Mouse (Mus musculus): ENCODE measurements around the gene Slc2a10. TPM values are rescaled to one million over a fixed set of nuclear protein-coding genes. Genes with fewer than 3 reads are reported as not detected.
A peak's percentile ranks its signal among the peaks of the same experiment; 100 is the strongest.

Slc2a10 gene
- polyA plus RNA-seq, 1 experiment from 2014 or later: 6.3 TPM

GRCm38 (mm10) chr2:165484152-165484551 lies 19.4 kb upstream of the Slc2a10 start:
- no peaks in the 10 kb centered on the region for H3K9me3 ChIP-seq
- no peak overlapping the region for H3K27ac ChIP-seq
- no peak for ATAC-seq (ENCODE audit: insufficient number of reproducible peaks, insufficient read depth, low FRiP score, low TSS enrichment, low read depth)
- 64% methylated on average over 6 of the region's 6 CpGs for WGBS
- peaks cover 13% of the 10 kb centered on the region for H3K36me3 ChIP-seq
- no peak overlapping the region for H3K9ac ChIP-seq (replicated peaks)
- 0 out of 2 replicates have a peak, but pooled peaks cover 5% of the 10 kb centered on the region for H3K27me3 ChIP-seq
- H3K4me3 ChIP-seq (replicated peaks): no peak overlapping the region
- H3K4me1 ChIP-seq (replicated peaks): peaks cover 6% of the 10 kb centered on the region
- H3K4me2 ChIP-seq: no peak overlapping the region

- H3K4me1 ChIP-seq (replicated peaks): peaks cover 6% of the 10 kb centered on the region
- no peak overlapping the region for H3K4me3 ChIP-seq (replicated peaks)
- WGBS: 68% methylated on average over 3 of the region's 3 CpGs
- 0 out of 2 replicates have a peak, but pooled peaks cover 5% of the 10 kb centered on the region for H3K27me3 ChIP-seq
- no peak overlapping the region for H3K9ac ChIP-seq (replicated peaks)
- no peak overlapping the region for H3K4me2 ChIP-seq
- ATAC-seq (ENCODE audit: insufficient number of reproducible peaks, insufficient read depth, low FRiP score, low TSS enrichment, low read depth): no peak
- H3K27ac ChIP-seq: no peak overlapping the region
- H3K9me3 ChIP-seq: no peaks in the 10 kb centered on the region
- H3K36me3 ChIP-seq: peaks cover 29% of the 10 kb centered on the region
These were observed 17.8 kb upstream of the Slc2a10 start for GRCm38 (mm10) chr2:165485826-165486225.

- no peak for ATAC-seq (ENCODE audit: insufficient number of reproducible peaks, insufficient read depth, low FRiP score, low TSS enrichment, low read depth)
- WGBS: 82% methylated on average over 5 of the region's 5 CpGs
- Histone ChIP-seq H3K9ac (replicated peaks) (no peak overlapping the region), H3K27me3 (0 out of 2 replicates have a peak, but pooled peaks cover 5% of the 10 kb centered on the region), H3K9me3 (no peaks in the 10 kb centered on the region), H3K27ac (no peak overlapping the region), H3K4me1 (replicated peaks) (peaks cover 6% of the 10 kb centered on the region), H3K4me3 (replicated peaks) (no peak overlapping the region), H3K4me2 (no peak overlapping the region), H3K36me3 (peaks cover 32% of the 10 kb centered on the region)
These were observed 17.2 kb upstream of the Slc2a10 start for GRCm38 (mm10) chr2:165486401-165486800.

- H3K27me3 ChIP-seq: 0 out of 2 replicates have a peak, but pooled peaks cover 5% of the 10 kb centered on the region
- WGBS: 27% methylated on average over 8 of the region's 8 CpGs
- H3K9ac ChIP-seq (replicated peaks): 0 out of 2 replicates have a peak overlapping the region, but pooled peaks have one; percentile 5
- peaks cover 32% of the 10 kb centered on the region for H3K36me3 ChIP-seq
- H3K27ac ChIP-seq: 0 out of 2 replicates have a peak overlapping the region, but pooled peaks have one; percentile 7
- H3K4me1 ChIP-seq (replicated peaks): peaks cover 7% of the 10 kb centered on the region
- no peak overlapping the region for H3K4me2 ChIP-seq
- peak; percentile 21; the same call in 1 of the 2 replicates for ATAC-seq (ENCODE audit: insufficient number of reproducible peaks, insufficient read depth, low FRiP score, low TSS enrichment, low read depth)
- H3K9me3 ChIP-seq: no peaks in the 10 kb centered on the region
- H3K4me3 ChIP-seq (replicated peaks): no peak overlapping the region
These were observed 16.6 kb upstream of the Slc2a10 start for GRCm38 (mm10) chr2:165486881-165487535.

GRCm38 (mm10) chr2:165492648-165493553 lies 10.7 kb upstream of the Slc2a10 start, which contains the start of gene Trp53rka:
Gene Trp53rka (minus strand): TSS chr2:165493324.
- peaks cover 4% of the 10 kb centered on the region; the same call in 1 of the 2 replicates for H3K27me3 ChIP-seq
- no peaks in the 10 kb centered on the region for H3K9me3 ChIP-seq
- H3K36me3 ChIP-seq: peaks cover 32% of the 10 kb centered on the region
- peak within 1 kb of the TSS; percentile 80 for H3K4me3 ChIP-seq (replicated peaks)
- H3K4me2 ChIP-seq: peak within 1 kb of the TSS; percentile 89
- under 1% methylated on average over 84 of the region's 84 CpGs for WGBS
- ATAC-seq (ENCODE audit: insufficient number of reproducible peaks, insufficient read depth, low FRiP score, low TSS enrichment, low read depth): peak; percentile 83
- H3K9ac ChIP-seq (replicated peaks): peak within 1 kb of the TSS; percentile 84
- peak within 1 kb of the TSS; percentile 82 for H3K27ac ChIP-seq
- H3K4me1 ChIP-seq (replicated peaks): peaks cover 15% of the 10 kb centered on the region

GRCm38 (mm10) chr2:165493587-165494210 lies 9.9 kb upstream of the Slc2a10 start:
- peak overlapping the region; percentile 80 for H3K4me3 ChIP-seq (replicated peaks)
- peaks cover 24% of the 10 kb centered on the region for H3K36me3 ChIP-seq
- H3K4me1 ChIP-seq (replicated peaks): peaks cover 15% of the 10 kb centered on the region
- peak overlapping the region; percentile 84 for H3K9ac ChIP-seq (replicated peaks)
- WGBS: 31% methylated on average over 17 of the region's 17 CpGs
- ATAC-seq (ENCODE audit: insufficient number of reproducible peaks, insufficient read depth, low FRiP score, low TSS enrichment, low read depth): peak; percentile 5; the same call in 1 of the 2 replicates
- peaks cover 4% of the 10 kb centered on the region; the same call in 1 of the 2 replicates for H3K27me3 ChIP-seq
- 0 out of 2 replicates have a peak overlapping the region, but pooled peaks have one; percentile 82 for H3K27ac ChIP-seq
- H3K4me2 ChIP-seq: peak overlapping the region; percentile 89
- H3K9me3 ChIP-seq: no peaks in the 10 kb centered on the region

GRCm38 (mm10) chr2:165494495-165494894 lies 9.1 kb upstream of the Slc2a10 start:
- 50% methylated on average over 2 of the region's 2 CpGs for WGBS
- Histone ChIP-seq H3K27me3 (peaks cover 4% of the 10 kb centered on the region; the same call in 1 of the 2 replicates), H3K36me3 (peaks cover 16% of the 10 kb centered on the region), H3K9ac (replicated peaks) (no peak overlapping the region), H3K27ac (no peak overlapping the region), H3K4me3 (replicated peaks) (no peak overlapping the region), H3K4me2 (no peak overlapping the region), H3K4me1 (replicated peaks) (peaks cover 15% of the 10 kb centered on the region), H3K9me3 (no peaks in the 10 kb centered on the region)
- no peak for ATAC-seq (ENCODE audit: insufficient number of reproducible peaks, insufficient read depth, low FRiP score, low TSS enrichment, low read depth)

- H3K4me2 ChIP-seq: no peak overlapping the region
- no peak for ATAC-seq (ENCODE audit: insufficient number of reproducible peaks, insufficient read depth, low FRiP score, low TSS enrichment, low read depth)
- no peaks in the 10 kb centered on the region for H3K36me3 ChIP-seq
- no peak overlapping the region for H3K9ac ChIP-seq (replicated peaks)
- H3K4me1 ChIP-seq (replicated peaks): peaks cover 15% of the 10 kb centered on the region
- peaks cover 7% of the 10 kb centered on the region; the same call in 1 of the 2 replicates for H3K27me3 ChIP-seq
- no peaks in the 10 kb centered on the region for H3K9me3 ChIP-seq
- no peak overlapping the region for H3K4me3 ChIP-seq (replicated peaks)
- H3K27ac ChIP-seq: no peak overlapping the region
These were observed 7.3 kb upstream of the Slc2a10 start for GRCm38 (mm10) chr2:165496251-165496650.

GRCm38 (mm10) chr2:165497706-165498275 lies 5.8 kb upstream of the Slc2a10 start:
- Histone ChIP-seq H3K4me1 (replicated peaks) (peaks cover 7% of the 10 kb centered on the region), H3K9ac (replicated peaks) (no peak overlapping the region), H3K4me2 (no peak overlapping the region), H3K27ac (no peak overlapping the region), H3K4me3 (replicated peaks) (no peak overlapping the region), H3K27me3 (peaks cover 9% of the 10 kb centered on the region; the same call in 1 of the 2 replicates), H3K9me3 (no peaks in the 10 kb centered on the region), H3K36me3 (no peaks in the 10 kb centered on the region)
- no peak for ATAC-seq (ENCODE audit: insufficient number of reproducible peaks, insufficient read depth, low FRiP score, low TSS enrichment, low read depth)
- WGBS: 64% methylated on average over 2 of the region's 2 CpGs

GRCm38 (mm10) chr2:165498816-165499215 lies 4.8 kb upstream of the Slc2a10 start:
- Histone ChIP-seq H3K9ac (replicated peaks) (no peak overlapping the region), H3K27me3 (peaks cover 9% of the 10 kb centered on the region; the same call in 1 of the 2 replicates), H3K4me1 (replicated peaks) (peaks cover 12% of the 10 kb centered on the region), H3K9me3 (no peaks in the 10 kb centered on the region), H3K4me2 (no peak overlapping the region), H3K36me3 (no peaks in the 10 kb centered on the region), H3K4me3 (replicated peaks) (no peak overlapping the region), H3K27ac (no peak overlapping the region)
- WGBS: 76% methylated on average over 6 of the region's 6 CpGs
- ATAC-seq (ENCODE audit: insufficient number of reproducible peaks, insufficient read depth, low FRiP score, low TSS enrichment, low read depth): no peak
